8 mouse cellular contexts compared by ENCODE assay signal in genomic region chr11:86994791-86995624, GRCm38 (mm10). TPM values are rescaled to one million over a fixed set of nuclear protein-coding genes. Genes with fewer than 3 reads are reported as not detected.
DNase-seq lines count a peak whose midpoint lies in the region; ATAC-seq and TF ChIP-seq lines count a peak whose summit lies in the region.
"Had no signal": no experiment of that assay in that cellular context is flagged by ENCODE, and none has a peak within 500 bp of the region (broad histone marks: within the 10 kb centered on the region; RNA-seq: fewer than 3 reads in every experiment).

No protein-coding gene starts in this region.

- TF ChIP-seq CTCF in spleen, adult 2 months (IDR thresholded peaks at IDR 0.05; ENCODE audit: extremely low read depth, insufficient read depth, insufficient read length, insufficient replicate concordance): no peak

- H3K4me2 ChIP-seq in hindbrain, embryonic 15.5 days: no peak overlapping the region

- H3K36me3 ChIP-seq in hindbrain, embryonic 15.5 days: no peaks in the 10 kb centered on the region
- no peaks in the 10 kb centered on the region for H3K36me3 ChIP-seq in hindbrain, embryonic 10.5 days
- no peaks in the 10 kb centered on the region for H3K36me3 ChIP-seq in spleen, adult 2 months (ENCODE audit: control insufficient read depth, insufficient read depth, low read length)
- no peaks in the 10 kb centered on the region for H3K36me3 ChIP-seq in splenic B cell, adult 2 months (ENCODE audit: control insufficient read depth, insufficient read depth, low read length, poor library complexity, severe bottlenecking)
- H3K36me3 ChIP-seq: limb, embryonic 10.5 days had no signal

- H3K27me3 ChIP-seq in hindbrain, embryonic 15.5 days: no peaks in the 10 kb centered on the region
- H3K27me3 ChIP-seq in hindbrain, embryonic 10.5 days (ENCODE audit: insufficient read depth, poor library complexity, severe bottlenecking): peaks cover 6% of the 10 kb centered on the region; the same call in 1 of the 2 replicates
- H3K27me3 ChIP-seq in spleen, adult 2 months (ENCODE audit: control insufficient read depth, insufficient read depth, low read length): no peaks in the 10 kb centered on the region
- no peaks in the 10 kb centered on the region for H3K27me3 ChIP-seq in splenic B cell, adult 2 months (ENCODE audit: control insufficient read depth, insufficient read depth, low read length, poor library complexity, severe bottlenecking)

- peaks cover 43% of the 10 kb centered on the region for H3K4me1 ChIP-seq in hindbrain, embryonic 15.5 days (replicated peaks)
- H3K4me1 ChIP-seq in hindbrain, embryonic 10.5 days (replicated peaks): peaks cover 55% of the 10 kb centered on the region
- 0 out of 2 replicates have a peak, but pooled peaks cover 7% of the 10 kb centered on the region for H3K4me1 ChIP-seq in spleen, adult 2 months (ENCODE audit: control insufficient read depth, insufficient read depth, insufficient read length)
- H3K4me1 ChIP-seq in brown adipose tissue, adult 24 weeks (ENCODE audit: control insufficient read depth, insufficient read depth, insufficient read length, low read length): peaks cover 15% of the 10 kb centered on the region

- no peak overlapping the region for H3K9ac ChIP-seq in hindbrain, embryonic 15.5 days

- ATAC-seq in hindbrain, embryonic 15.5 days (ENCODE audit: low FRiP score, low read depth): no peak

- DNase-seq in hindbrain, embryonic 10.5 days (ENCODE audit: low spot score): no peak
- DNase-seq in spleen, adult 2 months (ENCODE audit: low read depth in 1 of 2, low spot score in 2 of 2): no peak
- no peak for DNase-seq in spleen, adult 18-20 months
- peak; percentile 7 for DNase-seq in splenic B cell, adult 2 months (ENCODE audit: low read depth, low spot score)
- DNase-seq in yolk sac, embryonic 10.5 days (ENCODE audit: low spot score): no peak

- no peak for TF ChIP-seq POLR2A in spleen, adult 2 months (IDR thresholded peaks at IDR 0.05; ENCODE audit: low read depth, low read length)

- 43% methylated on average over 10 of the region's 10 CpGs for WGBS in hindbrain, embryonic 15.5 days
- WGBS in hindbrain, embryonic 10.5 days: 47% methylated on average over 10 of the region's 10 CpGs
- WGBS in spleen, adult 2 months: 62% methylated on average over 10 of the region's 10 CpGs

- H3K27ac ChIP-seq in hindbrain, embryonic 15.5 days (replicated peaks): peak overlapping the region; percentile 51; the same call in 1 of the 2 replicates
- H3K27ac ChIP-seq in hindbrain, embryonic 10.5 days: no peak overlapping the region
- H3K27ac ChIP-seq in spleen, adult 2 months (ENCODE audit: insufficient read depth, low read length): 0 out of 2 replicates have a peak overlapping the region, but pooled peaks have one; percentile 14
- peak overlapping the region; percentile 36 for H3K27ac ChIP-seq in brown adipose tissue, adult 24 weeks (replicated peaks; ENCODE audit: low read depth, low read length)

- H3K9me3 ChIP-seq in hindbrain, embryonic 15.5 days: no peaks in the 10 kb centered on the region
- no peaks in the 10 kb centered on the region for H3K9me3 ChIP-seq in hindbrain, embryonic 10.5 days
- H3K9me3 ChIP-seq: limb, embryonic 10.5 days had no signal

- H3K4me3 ChIP-seq in hindbrain, embryonic 15.5 days: no peak overlapping the region
- no peak overlapping the region for H3K4me3 ChIP-seq in hindbrain, embryonic 10.5 days
- H3K4me3 ChIP-seq in spleen, adult 2 months (ENCODE audit: extremely low read depth, insufficient read depth, insufficient read length): no peak overlapping the region
- H3K4me3 ChIP-seq in brown adipose tissue, adult 24 weeks (ENCODE audit: insufficient read depth, low read depth, low read length): no peak overlapping the region

RNA-seq across cellular contexts. Expression of gene Ypel2, which starts 1.5 kb away (rescaled TPM):
- polyA plus RNA-seq in hindbrain, embryonic 15.5 days (2015; fragmentation: Nextera tagmentation; extraction: Ambion mirVana): 4.2 and 5.1 TPM in 2 replicates
- 4.2 and 4.3 TPM in 2 replicates for polyA plus RNA-seq in hindbrain, embryonic 10.5 days (2016; fragmentation: Nextera tagmentation; extraction: Ambion mirVana)
- 2.1 and 2.2 TPM in 2 replicates for polyA plus RNA-seq in spleen, adult 2 months (2012; rRNA removed)
- 9.6 and 11.2 TPM in 2 replicates for polyA plus RNA-seq in brown adipose tissue, adult 24 weeks (2012; ENCODE audit: insufficient read depth, insufficient read length, missing spikeins)
